Mouse (Mus musculus) stomach, postnatal 0 days (tissue): ENCODE measurements around the gene Mgst3.

ENCODE experiments used
- CTCF ChIP-seq: IDR thresholded peaks from 2 replicates; pipeline ENCODE4 v1.5.1; 2016; ENCODE audit warnings: antibody characterized with exemption, low read depth, mild to moderate bottlenecking, moderate library complexity
- EP300 ChIP-seq: optimal IDR thresholded peaks from 2 replicates; pipeline ENCODE3; 2016; ENCODE audit warnings: antibody characterized with exemption

- TF ChIP-seq CTCF = no peak
- no peak for TF ChIP-seq EP300
These were observed 25.6 kb downstream of the Mgst3 start for GRCm38 (mm10) chr1:167368018-167368417.
